Mouse (Mus musculus) megakaryocyte progenitor cell, adult 5-6 weeks (primary cell): ENCODE data around the gene Mcm5. TPM values are rescaled to one million over a fixed set of nuclear protein-coding genes. Genes with fewer than 3 reads are reported as not detected.

Source experiments
- ATAC-seq: replicated peaks from 2 replicates; pipeline ENCODE4 v1.8.0; 2016; ENCODE audit warnings: mild to moderate bottlenecking, moderate TSS enrichment, inconsistent platforms; ENCODE audit not compliant: poor library complexity
- total RNA-seq, 2 experiments: library from RNA; stranded (forward) in 1 of 2; stranded (reverse) in 1 of 2; fragments of 157-497, 149-512 nt in 1 of 2; fragments of 200-1000 nt in 1 of 2; gene quantifications; 2 replicates each; pipeline versions ENCODE4 v1.2.3 to v1.2.4; 2015 to 2017

Mcm5 gene
- total RNA-seq, 2 experiments from 2014 or later, result 66.1 to 346 TPM

DNA sequence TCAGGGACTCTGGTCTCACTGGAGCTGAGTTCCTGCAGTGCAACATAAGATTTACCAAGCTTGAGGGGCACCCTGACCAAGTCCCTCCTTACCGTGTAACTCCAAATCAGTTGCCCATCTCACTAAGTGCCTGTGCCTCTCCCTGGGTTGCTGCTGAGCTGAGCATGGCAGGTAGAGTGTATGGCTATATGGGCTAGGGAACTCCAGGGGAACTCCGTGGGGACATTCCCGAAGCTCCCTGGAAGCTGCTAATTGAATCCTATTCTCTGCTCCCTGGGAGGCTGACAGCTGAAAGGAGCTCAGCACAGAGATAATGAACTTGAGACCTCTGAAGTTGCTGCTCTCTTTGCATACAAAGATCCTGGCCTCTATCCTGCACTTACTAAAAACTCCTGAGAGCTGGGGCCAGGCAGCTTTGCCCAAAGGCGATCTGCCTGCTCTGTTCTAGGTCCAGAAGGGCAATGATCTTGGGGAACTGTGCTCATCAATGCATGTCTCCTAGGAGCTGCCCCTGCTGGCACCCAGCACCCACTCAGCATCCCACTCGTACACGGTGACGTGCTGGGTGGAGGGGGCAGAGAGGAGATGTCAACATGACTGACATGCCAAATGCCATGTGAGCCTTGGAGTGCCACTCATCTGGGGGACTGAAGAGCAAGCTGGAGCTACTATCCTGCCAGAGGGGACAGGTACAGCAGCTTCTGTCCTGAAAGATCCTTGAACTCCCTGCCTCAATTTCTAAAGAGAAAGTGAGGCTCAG lies 48.3 kb downstream of the Mcm5 start:
- no peak for ATAC-seq

DNA sequence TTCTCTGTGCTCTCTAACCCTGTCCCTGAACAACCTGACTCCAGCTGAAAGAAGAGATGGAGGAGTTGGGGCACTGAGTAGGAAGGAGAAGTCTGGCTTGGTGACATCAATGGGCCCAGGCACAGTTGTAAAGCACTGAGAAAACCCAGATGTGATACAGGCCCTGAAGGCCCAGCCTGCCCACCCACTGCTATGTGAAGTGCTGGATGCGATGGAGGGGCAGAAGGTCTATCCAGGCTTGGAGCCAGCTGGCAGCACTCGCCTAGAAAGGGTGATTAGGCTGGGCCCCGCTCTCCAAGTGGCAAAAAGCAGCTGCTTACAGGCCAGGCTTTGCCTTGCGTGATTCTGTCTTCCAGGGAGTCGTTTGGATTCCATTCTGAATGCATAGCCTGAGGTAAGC lies 60.0 kb downstream of the Mcm5 start:
- ATAC-seq, result no peak

DNA sequence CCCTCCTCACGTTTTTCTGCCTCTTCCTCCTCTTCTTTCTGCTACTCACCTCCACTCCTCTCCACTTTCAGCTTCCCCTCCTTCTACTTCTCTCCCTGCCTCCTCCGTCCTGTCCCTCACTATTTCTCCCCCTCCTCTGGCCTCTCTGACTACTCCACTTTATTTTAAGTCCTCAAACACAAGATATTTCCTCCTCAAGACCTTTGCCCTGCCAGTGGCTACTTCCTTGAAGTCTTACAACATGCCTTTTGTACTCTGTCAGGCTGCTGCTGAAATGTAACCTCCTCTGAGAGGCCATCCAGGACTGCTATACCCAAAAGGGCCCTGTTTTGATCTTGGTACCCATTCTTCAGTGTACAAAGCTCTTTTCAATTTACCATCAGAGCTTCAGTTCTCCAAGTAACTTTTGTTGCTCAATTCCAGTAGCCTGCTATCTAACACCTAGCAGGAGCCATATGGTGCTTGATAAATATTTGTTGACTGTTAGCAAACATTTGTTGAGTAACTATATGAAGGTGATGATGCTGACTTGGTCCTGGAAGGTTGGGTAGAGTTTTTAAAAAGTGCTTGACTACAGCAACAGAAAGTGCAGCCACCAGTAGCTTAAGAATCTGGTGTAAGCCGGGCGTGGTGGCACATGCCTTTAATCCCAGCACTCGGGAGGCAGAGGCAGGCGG lies 62.8 kb downstream of the Mcm5 start:
- ATAC-seq, result no peak

Other genes starting within 250 kb of the Mcm5 start
- gene Isx, start 236.4 kb upstream of the Mcm5 start, total RNA-seq (2015), result not detected in 2 replicates
- not detected in 2 replicates for gene Isx, start 236.4 kb upstream of the Mcm5 start, total RNA-seq (2017)
- gene Hmgxb4, start 116.2 kb upstream of the Mcm5 start, total RNA-seq (2015), result 33.8 and 42.0 TPM in 2 replicates
- 70.8 and 74.8 TPM in 2 replicates for gene Hmgxb4, start 116.2 kb upstream of the Mcm5 start, total RNA-seq (2017)
- gene Tom1, start 75.9 kb upstream of the Mcm5 start, total RNA-seq (2015), result 29.6 and 48.4 TPM in 2 replicates
- gene Tom1, start 75.9 kb upstream of the Mcm5 start, total RNA-seq (2017), result 26.4 and 34.4 TPM in 2 replicates
- gene Hmox1, start 15.9 kb upstream of the Mcm5 start, total RNA-seq (2015), result 0.94 and 2.5 TPM in 2 replicates
- gene Hmox1, start 15.9 kb upstream of the Mcm5 start, total RNA-seq (2017), result 2.5 and 3.9 TPM in 2 replicates
- gene Rasd2, start 104.4 kb downstream of the Mcm5 start, total RNA-seq (2015), result 0.12 TPM in 1 of 2 replicates, not detected in the other
- 0.04 TPM in 1 of 2 replicates, not detected in the other for gene Rasd2, start 104.4 kb downstream of the Mcm5 start, total RNA-seq (2017)